Mouse (Mus musculus) MEL (cell line): ENCODE data around the gene Tssk6. TPM values are rescaled to one million over a fixed set of nuclear protein-coding genes. Genes with fewer than 3 reads are reported as not detected.

Experiments
- DNase-seq: peaks from one replicate; pipeline ENCODE4 v3.0.0; 2011; ENCODE audit warnings: low read depth, low spot score
- H3K27ac ChIP-seq: 2 replicates; pipeline ENCODE4 v1.5.1; 2012; ENCODE audit warnings: low read depth, mild to moderate bottlenecking, control low read depth, low read length, moderate library complexity; ENCODE audit not compliant: control insufficient read depth
- H3K27me3 ChIP-seq, 2 experiments: fragments of 150-350 bp in 1 of 2; sonication (generic) in 1 of 2; 2 replicates each; pipeline ENCODE4 v1.6.1; 2012; ENCODE audit warnings: low read length in 2 of 2, mild to moderate bottlenecking in 2 of 2, improper control_type of control experiment in 1 of 2, moderate library complexity in 1 of 2; ENCODE audit not compliant: insufficient read depth in 2 of 2, control insufficient read depth in 1 of 2
- H3K36me3 ChIP-seq, 2 experiments: 2 replicates each; pipeline ENCODE4 v1.6.1; 2012 to 2014; ENCODE audit warnings: low read length in 2 of 2, improper control_type of control experiment in 1 of 2, inconsistent platforms in 1 of 2, mild to moderate bottlenecking in 1 of 2; ENCODE audit not compliant: insufficient read depth in 2 of 2, control insufficient read depth in 1 of 2
- H3K4me1 ChIP-seq, 2 experiments: fragments of 150-350 bp in 1 of 2; sonication (generic) in 1 of 2; 2 replicates each; pipeline ENCODE4 v1.6.1; 2012; ENCODE audit warnings: low read length in 2 of 2, improper control_type of control experiment in 1 of 2, mild to moderate bottlenecking in 1 of 2; ENCODE audit not compliant: insufficient read depth in 2 of 2, control insufficient read depth in 1 of 2
- H3K4me3 ChIP-seq, 2 experiments: fragments of 150-350 bp in 1 of 2; sonication (generic) in 1 of 2; 2 replicates each; pipeline ENCODE4 v1.5.1; 2012; ENCODE audit warnings: low read depth in 2 of 2, low read length in 2 of 2, mild to moderate bottlenecking in 2 of 2, moderate library complexity in 2 of 2, control low read depth in 1 of 2, improper control_type of control experiment in 1 of 2; ENCODE audit not compliant: control insufficient read depth in 1 of 2, insufficient read depth in 1 of 2
- H3K79me2 ChIP-seq: 2 replicates; pipeline ENCODE4 v1.6.1; 2012; ENCODE audit warnings: mild to moderate bottlenecking, low read length, moderate library complexity; ENCODE audit not compliant: control insufficient read depth, poor library complexity, insufficient read depth
- H3K9ac ChIP-seq: 2 replicates; pipeline ENCODE4 v1.6.1; 2012; ENCODE audit warnings: low read depth, mild to moderate bottlenecking, control low read depth, low read length, moderate library complexity; ENCODE audit not compliant: control insufficient read depth, poor library complexity, severe bottlenecking
- H3K9me3 ChIP-seq: fragments of 150-350 bp; sonication (generic); replicated peaks from 2 replicates; pipeline ENCODE4 v1.6.1; 2012; ENCODE audit warnings: mild to moderate bottlenecking, low read length, improper control_type of control experiment, moderate library complexity; ENCODE audit not compliant: insufficient read depth
- CHD1 ChIP-seq: IDR thresholded peaks from 2 replicates; pipeline ENCODE4 v1.6.1; 2012; ENCODE audit warnings: low read depth, mild to moderate bottlenecking, inconsistent platforms, low read length, improper control_type of control experiment
- CHD2 ChIP-seq: IDR thresholded peaks from 2 replicates; pipeline ENCODE4 v1.6.1; 2011; ENCODE audit warnings: low read length, improper control_type of control experiment
- E2F4 ChIP-seq: IDR thresholded peaks from 2 replicates; pipeline ENCODE4 v1.6.1; 2011; ENCODE audit warnings: low read depth, low read length, improper control_type of control experiment, borderline replicate concordance
- ELF1 ChIP-seq: IDR thresholded peaks from 2 replicates; pipeline ENCODE4 v1.6.1; 2014; ENCODE audit warnings: low read depth, mild to moderate bottlenecking, inconsistent platforms, low read length, improper control_type of control experiment, moderate library complexity
- EP300 ChIP-seq, 2 experiments: IDR thresholded peaks; 2 replicates each; pipeline ENCODE4 v1.6.1; 2011; ENCODE audit warnings: improper control_type of control experiment in 2 of 2, low read length in 2 of 2, low read depth in 1 of 2, mild to moderate bottlenecking in 1 of 2
- GABPA ChIP-seq: IDR thresholded peaks from 2 replicates; pipeline ENCODE4 v1.6.1; 2012; ENCODE audit warnings: low read depth, mild to moderate bottlenecking, inconsistent platforms, low read length, improper control_type of control experiment, moderate library complexity
- GATA1 ChIP-seq: IDR thresholded peaks from 2 replicates; pipeline ENCODE4 v1.6.1; 2011; ENCODE audit warnings: low read depth, low read length, improper control_type of control experiment
- JUND ChIP-seq: IDR thresholded peaks from 2 replicates; pipeline ENCODE4 v1.6.1; 2011; ENCODE audit warnings: low read depth, mild to moderate bottlenecking, improper control_type of control experiment, low read length
- KAT2A ChIP-seq: conservative IDR thresholded peaks from 2 replicates; pipeline ENCODE4 v1.6.1; 2012; ENCODE audit warnings: low read depth, low read length, improper control_type of control experiment, inconsistent platforms
- MAFK ChIP-seq: IDR thresholded peaks from 2 replicates; pipeline ENCODE4 v1.6.1; 2011; ENCODE audit warnings: low read depth, mild to moderate bottlenecking, low read length, improper control_type of control experiment, borderline replicate concordance
- MAX ChIP-seq: IDR thresholded peaks from 2 replicates; pipeline ENCODE4 v1.6.1; 2011; ENCODE audit warnings: low read length, improper control_type of control experiment
- MAZ ChIP-seq: IDR thresholded peaks from 2 replicates; pipeline ENCODE4 v1.6.1; 2012; ENCODE audit warnings: low read depth, mild to moderate bottlenecking, inconsistent platforms, low read length, improper control_type of control experiment
- MEF2A ChIP-seq: IDR thresholded peaks from 2 replicates; pipeline ENCODE4 v1.6.1; 2014; ENCODE audit warnings: low read depth, mild to moderate bottlenecking, inconsistent platforms, low read length, improper control_type of control experiment; ENCODE audit not compliant: poor library complexity, insufficient replicate concordance, severe bottlenecking; ENCODE audit errors: extremely low read depth
- MXI1 ChIP-seq: IDR thresholded peaks from 2 replicates; pipeline ENCODE4 v1.6.1; 2011; ENCODE audit warnings: mild to moderate bottlenecking, low read depth, low read length, improper control_type of control experiment
- MYC ChIP-seq: IDR thresholded peaks from 2 replicates; pipeline ENCODE4 v1.6.1; 2011; ENCODE audit warnings: low read depth, mild to moderate bottlenecking, low read length, improper control_type of control experiment, moderate library complexity
- NELFE ChIP-seq: IDR thresholded peaks from 2 replicates; pipeline ENCODE4 v1.6.1; 2011; ENCODE audit warnings: low read depth, low read length, improper control_type of control experiment
- NRF1 ChIP-seq: IDR thresholded peaks from 2 replicates; pipeline ENCODE4 v1.6.1; 2014; ENCODE audit warnings: low read depth, mild to moderate bottlenecking, inconsistent platforms, low read length, improper control_type of control experiment, moderate library complexity; ENCODE audit not compliant: poor library complexity, insufficient read depth, severe bottlenecking
- POLR2AphosphoS5 ChIP-seq: IDR thresholded peaks from 2 replicates; pipeline ENCODE4 v1.6.1; 2012; ENCODE audit warnings: low read depth, borderline replicate concordance, mild to moderate bottlenecking, inconsistent platforms, low read length, moderate library complexity, mixed read lengths
- SIN3A ChIP-seq: IDR thresholded peaks from 2 replicates; pipeline ENCODE4 v1.6.1; 2012; ENCODE audit warnings: low read length, improper control_type of control experiment, inconsistent platforms
- SMC3 ChIP-seq: IDR thresholded peaks from 2 replicates; pipeline ENCODE4 v1.6.1; 2011; ENCODE audit warnings: low read depth, low read length, improper control_type of control experiment
- USF2 ChIP-seq, 2 experiments: IDR thresholded peaks; 2 replicates each; pipeline ENCODE4 v1.6.1; 2011 to 2012; ENCODE audit warnings: improper control_type of control experiment in 2 of 2, low read length in 2 of 2, borderline replicate concordance in 1 of 2, inconsistent platforms in 1 of 2, low read depth in 1 of 2, mild to moderate bottlenecking in 1 of 2; ENCODE audit not compliant: insufficient read depth in 1 of 2
- ZC3H11A ChIP-seq: IDR thresholded peaks from 2 replicates; pipeline ENCODE4 v1.6.1; 2012; ENCODE audit warnings: low read depth, mild to moderate bottlenecking, inconsistent platforms, low read length, improper control_type of control experiment
- ZMIZ1 ChIP-seq: IDR thresholded peaks from 2 replicates; pipeline ENCODE4 v1.6.1; 2012; ENCODE audit warnings: low read depth, mild to moderate bottlenecking, inconsistent platforms, low read length, improper control_type of control experiment, moderate library complexity
- ZNF384 ChIP-seq: IDR thresholded peaks from 2 replicates; pipeline ENCODE4 v1.6.1; 2012; ENCODE audit warnings: low read depth, mild to moderate bottlenecking, inconsistent platforms, low read length, improper control_type of control experiment
- polyA plus RNA-seq, 2 experiments: library from polyadenylated mRNA; stranded (reverse) in 1 of 2; unstranded in 1 of 2; fragments of >175 nt in 1 of 2; fragments of >200 nt in 1 of 2; gene quantifications; 2 replicates each; pipeline versions ENCODE4 v1.2.1 to v1.2.4; 2012; ENCODE audit warnings: low replicate concordance in 2 of 2, low read depth in 1 of 2; ENCODE audit not compliant: insufficient read length in 2 of 2, insufficient read depth in 1 of 2, missing spikeins in 1 of 2
- total RNA-seq: library from RNA; depleted of rRNA; stranded (reverse); fragments of 300-350 nt; gene quantifications from 2 replicates; pipeline ENCODE4 v1.2.3, GENCODE M21; 2012

Gene Tssk6
- total and polyA plus RNA-seq, 3 experiments: 3.4 to 3.8 TPM; not detected in 1

DNA sequence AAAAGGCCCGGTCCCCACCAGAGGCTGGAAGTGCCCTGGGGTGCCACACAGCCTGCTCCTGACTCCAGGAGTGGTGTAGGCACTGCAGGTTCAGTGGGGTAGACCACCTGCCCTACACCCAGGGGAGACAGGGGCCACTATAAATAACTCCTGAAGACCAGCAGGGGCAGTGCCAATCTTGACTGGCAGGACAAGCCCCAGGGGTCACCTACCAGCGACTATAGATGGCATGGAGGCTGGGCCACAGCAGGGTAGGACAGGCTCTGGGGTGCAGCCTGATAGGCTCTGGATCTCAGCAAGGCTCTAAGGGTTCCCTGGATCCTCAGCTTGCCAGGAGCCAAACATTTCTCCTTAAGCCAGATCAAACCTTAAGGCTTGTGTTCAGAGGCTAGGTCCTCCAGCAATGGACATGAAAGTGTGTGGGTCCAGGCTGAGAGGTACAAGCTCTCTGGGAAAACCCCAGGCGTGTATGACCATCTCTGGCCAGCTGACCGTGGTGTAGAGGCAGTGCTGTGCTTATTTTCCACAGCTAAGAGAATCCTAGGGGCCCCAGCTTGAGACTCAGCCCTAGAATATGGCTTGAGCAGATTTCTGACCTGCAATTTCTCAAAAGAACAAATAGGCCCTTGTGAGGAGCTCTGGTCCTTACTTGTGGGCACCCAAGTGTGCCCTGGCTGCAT is 6.1 kb upstream of the Tssk6 start:
- Histone ChIP-seq H3K79me2 (peaks cover 36% of the 10 kb centered on the region), H3K9me3 (no peaks in the 10 kb centered on the region), H3K4me3 (no peak overlapping the region), H3K27ac (no peak overlapping the region), H3K9ac (no peak overlapping the region), H3K36me3 (peaks cover 0 to 11% of the 10 kb centered on the region in 2 experiments; a peak in 2 of 4 replicates)
- no peak for TF ChIP-seq MAFK
- TF ChIP-seq ELF1: no peak
- no peak for TF ChIP-seq SMC3
- no peak for TF ChIP-seq NRF1
- no peak for TF ChIP-seq E2F4
- TF ChIP-seq MYC: no peak
- TF ChIP-seq MEF2A: no peak
- TF ChIP-seq NELFE: no peak
- no peak for TF ChIP-seq CHD2
- TF ChIP-seq ZC3H11A: no peak
- no peak for TF ChIP-seq POLR2AphosphoS5
- TF ChIP-seq KAT2A: no peak
- TF ChIP-seq ZNF384: no peak
- no peak for TF ChIP-seq CHD1
- TF ChIP-seq MAX: no peak
- TF ChIP-seq GATA1: no peak
- no peak for TF ChIP-seq JUND
- TF ChIP-seq EP300 (IDR thresholded peaks at IDR 0.05; ENCODE audit: low read depth in 1 of 2, low read length in 2 of 2): no peak
- no peak for TF ChIP-seq ZMIZ1
- TF ChIP-seq GABPA: no peak
- TF ChIP-seq, all 39 proteins: peak for 0
- peaks cover 0 to 5% of the 10 kb centered on the region in 2 experiments; a peak in 2 of 4 replicates for H3K4me1 ChIP-seq
- H3K27me3 ChIP-seq: no peaks in the 10 kb centered on the region
- DNase-seq: no peak

DNA sequence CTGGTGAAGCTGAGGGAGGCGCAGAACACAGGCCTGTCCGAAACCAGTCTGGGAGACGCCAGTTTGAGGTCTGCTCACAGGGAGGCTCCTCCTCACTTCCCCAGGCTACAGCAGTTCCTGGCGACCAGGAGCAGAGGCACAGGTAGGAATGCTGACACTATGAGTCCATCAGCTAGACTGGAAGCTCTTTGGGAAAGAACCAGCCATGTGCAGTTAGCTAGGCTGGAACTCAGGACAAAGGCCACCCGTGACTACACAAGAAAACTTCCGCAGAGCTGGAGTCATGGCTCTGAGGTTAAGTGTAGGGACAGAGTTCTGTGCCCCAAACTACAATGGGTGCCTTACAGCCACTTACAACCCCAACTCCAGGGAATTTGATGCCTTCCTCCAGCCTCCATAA is 4.1 kb upstream of the Tssk6 start:
- Histone ChIP-seq H3K9ac (no peak overlapping the region), H3K4me1 (peaks cover 0 to 10% of the 10 kb centered on the region in 2 experiments; a peak in 3 of 4 replicates), H3K27me3 (no peaks in the 10 kb centered on the region), H3K9me3 (no peaks in the 10 kb centered on the region), H3K27ac (no peak overlapping the region), H3K4me3 (no peak overlapping the region), H3K36me3 (peaks cover 0 to 11% of the 10 kb centered on the region in 2 experiments; a peak in 2 of 4 replicates), H3K79me2 (peaks cover 51% of the 10 kb centered on the region)
- no peak for TF ChIP-seq SIN3A
- TF ChIP-seq ZMIZ1: no peak
- no peak for TF ChIP-seq MAZ
- TF ChIP-seq JUND: no peak
- no peak for TF ChIP-seq MXI1
- TF ChIP-seq ZNF384: no peak
- no peak for TF ChIP-seq USF2 (IDR thresholded peaks at IDR 0.05; ENCODE audit: borderline replicate concordance in 1 of 2, insufficient read depth in 1 of 2, low read depth in 1 of 2, low read length in 2 of 2)
- no peak for TF ChIP-seq MEF2A
- no peak for TF ChIP-seq MYC
- no peak for DNase-seq
